In the genomic region with DNA sequence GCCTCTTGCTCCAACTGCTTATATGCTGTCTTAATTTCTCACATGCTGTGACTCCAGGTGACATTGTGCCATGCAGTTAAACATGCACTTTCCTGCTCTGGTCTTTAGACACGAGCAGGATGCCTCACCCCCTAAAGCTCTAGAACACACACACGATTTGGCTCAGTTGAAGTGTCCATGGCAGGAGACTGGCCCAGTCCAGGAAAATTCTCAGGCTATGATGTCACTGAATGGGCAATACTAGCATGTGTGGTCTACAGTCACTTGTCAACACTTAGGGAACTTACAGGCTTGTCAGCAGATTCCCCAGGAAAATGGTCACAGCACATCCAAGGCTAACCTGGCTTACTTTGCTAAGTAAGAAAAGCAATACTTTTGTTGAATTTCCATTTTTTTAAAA, we compare ENCODE assay signal across 15 mouse cellular contexts.
"Had no signal": no experiment of that assay in that cellular context is flagged by ENCODE, and none has a peak within 500 bp of the region (broad histone marks: within the 10 kb centered on the region; RNA-seq: fewer than 3 reads in every experiment).

No protein-coding gene starts in this region.

- H3K4me1 ChIP-seq: limb, embryonic 10.5 days; liver, embryonic 15.5 days; megakaryocyte, embryonic 14.5 days; midbrain, embryonic 12.5 days; neural tube, embryonic 13.5 days; stomach, embryonic 15.5 days had no signal

- H3K4me3 ChIP-seq: left cerebral cortex, adult 2 months; limb, embryonic 10.5 days; liver, embryonic 15.5 days; lung, embryonic 15.5 days; megakaryocyte, embryonic 14.5 days; midbrain, embryonic 12.5 days; neural tube, embryonic 13.5 days; stomach, embryonic 15.5 days had no signal

- H3K9ac ChIP-seq: liver, embryonic 15.5 days; lung, embryonic 15.5 days; midbrain, embryonic 12.5 days; neural tube, embryonic 13.5 days; stomach, embryonic 15.5 days had no signal

- ATAC-seq: midbrain, embryonic 16.5 days had no signal

- H3K27ac ChIP-seq: left cerebral cortex, adult 2 months; limb, embryonic 10.5 days; liver, embryonic 15.5 days; lung, embryonic 15.5 days; macrophage; midbrain, embryonic 12.5 days; neural tube, embryonic 13.5 days; stomach, embryonic 15.5 days had no signal

- DNase-seq: kidney, postnatal 25 days; retina, postnatal 1 day; thymus, adult 2 months; thymus, postnatal 25 days had no signal

- H3K9me3 ChIP-seq: limb, embryonic 10.5 days; liver, embryonic 15.5 days; lung, embryonic 15.5 days; megakaryocyte, embryonic 14.5 days; midbrain, embryonic 12.5 days; neural tube, embryonic 13.5 days; stomach, embryonic 15.5 days had no signal

- H3K36me3 ChIP-seq: limb, embryonic 10.5 days; liver, embryonic 15.5 days; lung, embryonic 15.5 days; midbrain, embryonic 12.5 days; neural tube, embryonic 13.5 days; stomach, embryonic 15.5 days had no signal

- H3K27me3 ChIP-seq: liver, embryonic 15.5 days; lung, embryonic 15.5 days; midbrain, embryonic 12.5 days; neural tube, embryonic 13.5 days; stomach, embryonic 15.5 days had no signal

- H3K4me2 ChIP-seq: liver, embryonic 11.5 days; liver, embryonic 15.5 days; lung, embryonic 15.5 days; midbrain, embryonic 12.5 days; neural tube, embryonic 13.5 days; stomach, embryonic 15.5 days had no signal
